Mouse (Mus musculus): ENCODE measurements around the gene Krtcap3.

DNA sequence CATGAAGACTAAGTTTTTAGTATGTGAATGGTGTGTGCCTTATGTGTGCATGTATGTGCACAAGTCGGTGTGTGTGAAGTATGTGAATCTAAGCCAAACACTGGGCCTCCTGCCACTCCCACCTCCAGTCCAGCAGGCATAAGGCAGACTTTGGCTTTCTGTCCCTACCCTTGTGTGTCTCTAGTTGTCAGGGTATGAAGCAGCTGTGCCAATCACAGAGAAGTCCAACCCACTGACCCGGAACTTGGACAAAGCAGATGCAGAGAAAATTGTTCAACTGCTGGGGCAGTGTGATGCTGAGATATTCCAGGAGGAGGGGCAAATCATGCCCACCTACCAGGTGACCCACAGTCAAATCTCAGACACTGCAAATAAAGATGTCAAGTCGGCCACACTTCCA lies 46.5 kb downstream of the Krtcap3 start:
- TF ChIP-seq TAL1 (IDR thresholded peaks at IDR 0.05; ENCODE audit: low read length) (no peak), GATA1 (IDR thresholded peaks at IDR 0.05; ENCODE audit: low read length) (no peak)
